Mouse (Mus musculus) stomach, postnatal 0 days (tissue): Measurements from ENCODE around the gene Pigs. TPM values are rescaled to one million over a fixed set of nuclear protein-coding genes. Genes with fewer than 3 reads are reported as not detected.
A peak's percentile ranks its signal among the peaks of the same experiment; 100 is the strongest.

Source experiments
- ATAC-seq: fragments of 200-750 bp; cut with Nextera tagmentation; 2 replicates; pipeline ENCODE4 v1.8.0; 2017; ENCODE audit not compliant: low FRiP score, low TSS enrichment
- DNase-seq: peaks from one replicate; pipeline ENCODE4 v3.0.0-alpha.2; 2016; ENCODE audit warnings: low spot score
- H3K27ac ChIP-seq: fragments of 300-500 bp; sonication (generic); replicated peaks from 2 replicates; pipeline ENCODE4 v1.5.1; 2014; ENCODE audit warnings: mild to moderate bottlenecking, control low read depth
- H3K27me3 ChIP-seq: fragments of 300-500 bp; sonication (generic); 2 replicates; pipeline ENCODE4 v1.6.1; 2014; ENCODE audit warnings: low read length; ENCODE audit not compliant: control insufficient read depth, insufficient read depth
- H3K36me3 ChIP-seq: fragments of 300-500 bp; sonication (generic); 2 replicates; pipeline ENCODE4 v1.6.1; 2014; ENCODE audit warnings: low read length, mixed read lengths; ENCODE audit not compliant: control insufficient read depth, insufficient read depth
- H3K4me1 ChIP-seq: fragments of 300-500 bp; sonication (generic); replicated peaks from 2 replicates; pipeline ENCODE4 v1.6.1; 2014; ENCODE audit warnings: antibody characterized with exemption; ENCODE audit not compliant: control insufficient read depth, insufficient read depth
- H3K4me2 ChIP-seq: fragments of 300-500 bp; sonication (generic); replicated peaks from 2 replicates; pipeline ENCODE4 v1.6.1; 2014; ENCODE audit warnings: low read depth, mild to moderate bottlenecking, control low read depth, moderate library complexity
- H3K4me3 ChIP-seq: fragments of 300-500 bp; sonication (generic); 2 replicates; pipeline ENCODE4 v1.5.1; 2014; ENCODE audit warnings: low read depth, low read length, control low read depth
- H3K9ac ChIP-seq: fragments of 300-500 bp; sonication (generic); 2 replicates; pipeline ENCODE4 v1.6.1; 2014; ENCODE audit warnings: mild to moderate bottlenecking, low read length, control low read depth, mixed read lengths
- H3K9me3 ChIP-seq: fragments of 300-500 bp; sonication (generic); 2 replicates; pipeline ENCODE4 v1.6.1; 2016; ENCODE audit warnings: low read length; ENCODE audit not compliant: control insufficient read depth
- CTCF ChIP-seq: IDR thresholded peaks from 2 replicates; pipeline ENCODE4 v1.5.1; 2016; ENCODE audit warnings: antibody characterized with exemption, low read depth, mild to moderate bottlenecking, moderate library complexity
- EP300 ChIP-seq: optimal IDR thresholded peaks from 2 replicates; pipeline ENCODE3; 2016; ENCODE audit warnings: antibody characterized with exemption
- WGBS: fragments of 180-500 bp; shearing (Covaris S2); extraction: QIAGEN DNeasy Blood & Tissue Kit; methylation state at CpG from one replicate; pipeline ENCODE4 v1.1.7; 2014; 5-methylcytosine and 5-hydroxymethylcytosine counted together
- polyA plus RNA-seq: library from polyadenylated mRNA; unstranded; fragments of >200 nt; fragmentation: Nextera tagmentation; extraction: Ambion mirVana; gene quantifications from 2 replicates; pipeline ENCODE4 v1.2.1, GENCODE M21; 2015

Gene Pigs
- polyA plus RNA-seq, 1 experiment from 2014 or later = 36.2 TPM

DNA sequence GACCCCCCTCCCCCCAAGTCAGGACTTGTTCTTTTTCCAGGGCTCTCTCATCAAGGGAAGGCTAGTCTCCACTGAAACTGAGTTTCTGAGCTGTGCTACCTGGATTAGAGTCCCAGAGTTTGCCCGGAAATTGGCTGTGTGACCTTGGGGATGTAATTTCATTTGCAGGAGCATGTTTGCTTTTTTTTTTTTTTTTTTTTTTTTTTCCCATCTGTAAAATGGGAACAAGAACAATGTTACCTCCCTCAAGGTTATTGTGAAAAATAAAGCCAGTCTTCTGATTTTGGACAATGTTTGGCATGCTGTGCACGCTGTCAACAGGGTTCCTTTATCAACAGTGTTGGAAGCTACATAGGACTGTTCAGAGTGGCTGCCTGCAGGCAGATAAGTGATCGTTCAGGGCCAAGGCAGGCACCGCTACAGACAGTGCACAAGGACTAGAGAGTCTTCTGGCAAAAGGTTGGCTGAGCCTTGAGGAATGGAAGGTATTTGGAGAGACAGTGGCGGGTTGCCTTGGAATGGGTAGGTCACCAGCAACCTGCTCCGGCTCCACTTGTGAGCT, 16.2 kb downstream of the Pigs start:
- no peaks in the 10 kb centered on the region for H3K27me3 ChIP-seq
- peak overlapping the region; percentile 73 for H3K27ac ChIP-seq
- peak overlapping the region; percentile 98 for H3K4me2 ChIP-seq
- peak overlapping the region; percentile 73 for H3K4me3 ChIP-seq
- no peaks in the 10 kb centered on the region for H3K4me1 ChIP-seq
- TF ChIP-seq CTCF = no peak
- no peak for TF ChIP-seq EP300
- H3K9me3 ChIP-seq = no peaks in the 10 kb centered on the region
- DNase-seq (no peak), ATAC-seq (no peak)
- H3K36me3 ChIP-seq = peaks cover 8% of the 10 kb centered on the region; the same call in 1 of the 2 replicates
- peak overlapping the region; percentile 85; the same call in 1 of the 2 replicates for H3K9ac ChIP-seq
- WGBS = 45% methylated on average over 6 of the region's 6 CpGs

GRCm38 (mm10) chr11:78344890-78345715, 16.9 kb downstream of the Pigs start:
- no peak for DNase-seq
- H3K27ac ChIP-seq = peak overlapping the region; percentile 69
- H3K4me1 ChIP-seq = no peaks in the 10 kb centered on the region
- no peaks in the 10 kb centered on the region for H3K27me3 ChIP-seq
- ATAC-seq = no peak
- 0 out of 2 replicates have a peak overlapping the region, but pooled peaks have one; percentile 23 for H3K9ac ChIP-seq
- no peak for TF ChIP-seq CTCF
- no peak for TF ChIP-seq EP300
- no peak overlapping the region for H3K4me3 ChIP-seq
- peak overlapping the region; percentile 98 for H3K4me2 ChIP-seq
- 29% methylated on average over 8 of the region's 8 CpGs for WGBS
- no peaks in the 10 kb centered on the region for H3K9me3 ChIP-seq
- H3K36me3 ChIP-seq = peaks cover 8% of the 10 kb centered on the region; the same call in 1 of the 2 replicates

- TF ChIP-seq EP300 (no peak), CTCF (no peak)
- Histone ChIP-seq H3K9ac (peak overlapping the region; percentile 23; the same call in 1 of the 2 replicates), H3K4me2 (no peak overlapping the region; the same call in 1 of the 2 replicates), H3K27ac (peak overlapping the region; percentile 69), H3K9me3 (no peaks in the 10 kb centered on the region), H3K27me3 (no peaks in the 10 kb centered on the region), H3K4me3 (no peak overlapping the region), H3K4me1 (no peaks in the 10 kb centered on the region), H3K36me3 (peaks cover 7% of the 10 kb centered on the region; the same call in 1 of the 2 replicates)
- ATAC-seq (no peak), DNase-seq (no peak)
- WGBS = 67% methylated on average over 7 of the region's 7 CpGs
Measured at GRCm38 (mm10) chr11:78345801-78346200, 17.6 kb downstream of the Pigs start.

DNA sequence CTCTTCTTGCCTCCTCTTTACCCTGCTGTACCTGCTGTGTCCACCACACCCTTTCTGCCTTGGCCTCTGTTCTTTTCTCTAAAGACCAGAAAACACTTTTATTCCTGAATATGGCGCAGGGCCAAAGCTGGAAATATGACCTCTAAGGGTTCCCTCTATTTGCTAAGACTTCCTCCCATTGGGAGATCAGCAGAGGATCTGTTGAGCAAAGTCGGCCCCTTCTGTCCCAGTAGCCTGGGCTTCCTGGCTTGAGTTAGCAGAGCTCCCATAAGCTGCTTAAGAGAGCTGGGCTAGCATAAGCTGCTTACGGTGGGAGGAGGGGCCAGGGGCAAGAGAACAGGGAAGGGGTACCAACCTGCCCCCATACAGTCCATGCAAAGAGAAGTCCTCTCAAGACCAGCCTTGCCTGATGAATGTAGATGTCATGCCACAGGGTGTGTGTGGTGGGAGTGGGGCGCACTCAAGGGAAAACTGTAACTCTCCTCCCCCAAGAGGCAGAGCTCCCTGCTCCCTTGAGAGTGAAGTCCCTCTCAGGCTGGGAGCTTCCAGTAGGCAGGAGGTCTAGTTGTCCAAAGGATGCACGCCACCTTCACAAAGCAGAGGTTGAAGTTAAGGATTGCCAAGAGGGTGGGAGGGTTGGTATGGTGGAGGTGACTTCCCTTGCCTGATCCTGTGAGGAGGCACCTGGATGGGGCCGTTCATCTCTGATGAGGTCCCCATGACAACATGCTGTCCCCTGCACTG, 18.3 kb downstream of the Pigs start:
- TF ChIP-seq CTCF (no peak), EP300 (no peak)
- 0 out of 2 replicates have a peak overlapping the region, but pooled peaks have one; percentile 69 for H3K27ac ChIP-seq
- 72% methylated on average over 6 of the region's 6 CpGs for WGBS
- H3K9me3 ChIP-seq = no peaks in the 10 kb centered on the region
- H3K4me2 ChIP-seq = no peak overlapping the region
- H3K4me3 ChIP-seq = no peak overlapping the region
- H3K4me1 ChIP-seq = no peaks in the 10 kb centered on the region
- H3K36me3 ChIP-seq = peaks cover 2% of the 10 kb centered on the region; the same call in 1 of the 2 replicates
- no peaks in the 10 kb centered on the region for H3K27me3 ChIP-seq
- H3K9ac ChIP-seq = no peak overlapping the region
- DNase-seq = no peak
- ATAC-seq = no peak

DNA sequence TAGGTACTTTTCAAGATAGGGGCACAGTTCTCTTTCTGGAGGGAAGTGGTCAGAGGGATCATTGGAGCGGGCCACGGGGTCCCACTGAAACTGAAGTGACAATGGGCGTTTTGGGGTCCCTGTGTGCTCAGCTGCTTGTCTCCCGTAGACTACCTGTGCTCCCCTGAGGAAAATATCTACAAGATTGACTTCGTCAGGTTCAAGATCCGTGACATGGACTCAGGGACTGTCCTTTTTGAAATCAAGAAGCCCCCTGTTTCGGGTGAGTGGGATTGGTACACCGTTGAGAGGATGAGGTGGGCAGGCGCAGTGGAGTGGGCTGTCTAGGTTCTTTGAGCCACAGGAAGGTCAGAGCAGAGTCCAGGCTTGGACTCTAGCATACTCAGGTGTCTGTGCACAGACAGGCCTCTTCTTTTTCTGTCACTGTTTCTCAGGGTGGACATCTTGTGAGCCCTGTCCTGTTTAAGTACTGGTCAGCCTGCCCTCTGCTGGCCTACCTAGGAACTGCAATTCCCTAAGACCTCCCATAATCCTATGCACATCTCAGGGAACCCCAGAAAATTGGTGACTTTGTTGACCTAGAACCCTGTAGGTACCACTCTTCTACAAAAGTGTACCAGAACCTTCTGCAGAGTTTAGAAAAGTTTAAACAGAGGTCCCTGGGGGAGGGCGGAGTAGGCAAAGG, 19.0 kb downstream of the Pigs start:
- H3K27ac ChIP-seq = peak overlapping the region; percentile 53
- WGBS = 91% methylated on average over 10 of the region's 10 CpGs
- no peaks in the 10 kb centered on the region for H3K4me1 ChIP-seq
- H3K4me2 ChIP-seq = no peak overlapping the region
- no peak overlapping the region for H3K4me3 ChIP-seq
- H3K9me3 ChIP-seq = no peaks in the 10 kb centered on the region
- peak; percentile 88 for TF ChIP-seq CTCF
- no peak for TF ChIP-seq EP300
- H3K36me3 ChIP-seq = peaks cover 2% of the 10 kb centered on the region; the same call in 1 of the 2 replicates
- peak; percentile 76 for DNase-seq
- peak; percentile 21 for ATAC-seq
- H3K27me3 ChIP-seq = no peaks in the 10 kb centered on the region
- no peak overlapping the region for H3K9ac ChIP-seq
